Mouse (Mus musculus) hindbrain, embryonic 12.5 days (tissue): ENCODE measurements around the gene Syvn1. TPM values are rescaled to one million over a fixed set of nuclear protein-coding genes. Genes with fewer than 3 reads are reported as not detected.

Experiments used
- microRNA-seq: library from miRNA; unstranded; fragments of <30 nt; microRNA quantifications from one replicate; pipeline ENCODE4, GENCODE M21; 2017
- polyA plus RNA-seq: library from polyadenylated mRNA; unstranded; fragments of >200 nt; fragmentation: Nextera tagmentation; extraction: Ambion mirVana; gene quantifications from 2 replicates; pipeline ENCODE4 v1.2.1, GENCODE M21; 2016

Gene Syvn1
- polyA plus RNA-seq, 1 experiment from 2014 or later: 31.7 TPM

Small RNA genes within 50 kb of the gene (microRNA-seq; reads per million reads assigned to microRNA genes)
- gene Mir6988: 1.6 reads per million

Other genes starting within 250 kb of the Syvn1 start
- gene Frmd8, start 171.3 kb upstream of the Syvn1 start, polyA plus RNA-seq: 28.7 and 29.9 TPM in 2 replicates
- 2.0 and 2.2 TPM in 2 replicates for gene Slc25a45, start 168.8 kb upstream of the Syvn1 start, polyA plus RNA-seq
- 11.0 and 11.3 TPM in 2 replicates for gene Tigd3, start 152.4 kb upstream of the Syvn1 start, polyA plus RNA-seq
- 161 and 177 TPM in 2 replicates for gene Dpf2, start 133.6 kb upstream of the Syvn1 start, polyA plus RNA-seq
- 5.1 and 6.1 TPM in 2 replicates for gene Cdc42ep2, start 121.8 kb upstream of the Syvn1 start, polyA plus RNA-seq
- 47.4 and 49.2 TPM in 2 replicates for gene Pola2, start 82.4 kb upstream of the Syvn1 start, polyA plus RNA-seq
- not detected in 2 replicates for gene Slc22a20, start 60.4 kb upstream of the Syvn1 start, polyA plus RNA-seq
- 5.5 and 7.7 TPM in 2 replicates for gene Capn1, start 30.7 kb upstream of the Syvn1 start, polyA plus RNA-seq
- 65.1 and 67.5 TPM in 2 replicates for gene Mrpl49, start 11.2 kb downstream of the Syvn1 start, polyA plus RNA-seq
- gene Fau, start 11.3 kb downstream of the Syvn1 start, polyA plus RNA-seq: 561 and 621 TPM in 2 replicates
- gene Znhit2, start 14.6 kb downstream of the Syvn1 start, polyA plus RNA-seq: 33.6 and 34.4 TPM in 2 replicates
- 38.0 and 40.3 TPM in 2 replicates for gene Tm7sf2, start 21.8 kb downstream of the Syvn1 start, polyA plus RNA-seq
- 78.8 and 79.7 TPM in 2 replicates for gene Vps51, start 30.7 kb downstream of the Syvn1 start, polyA plus RNA-seq
- gene Tmem262, start 33.5 kb downstream of the Syvn1 start, polyA plus RNA-seq: not detected in 2 replicates
- gene Gm28374, start 35.7 kb downstream of the Syvn1 start, polyA plus RNA-seq: 2.5 and 2.7 TPM in 2 replicates
- 68.9 and 75.0 TPM in 2 replicates for gene Zfpl1, start 38.4 kb downstream of the Syvn1 start, polyA plus RNA-seq
- gene Cdca5, start 38.4 kb downstream of the Syvn1 start, polyA plus RNA-seq: 24.5 and 25.4 TPM in 2 replicates
- gene AC131692.1, start 47.8 kb downstream of the Syvn1 start, polyA plus RNA-seq: 0.35 and 0.38 TPM in 2 replicates
- 0.54 and 0.70 TPM in 2 replicates for gene Naaladl1, start 59.2 kb downstream of the Syvn1 start, polyA plus RNA-seq
- gene Sac3d1, start 72.1 kb downstream of the Syvn1 start, polyA plus RNA-seq: 47.9 and 48.3 TPM in 2 replicates
- 33.2 and 33.4 TPM in 2 replicates for gene Snx15, start 81.7 kb downstream of the Syvn1 start, polyA plus RNA-seq
- 0.22 TPM in 1 of 2 replicates, not detected in the other for gene Batf2, start 94.4 kb downstream of the Syvn1 start, polyA plus RNA-seq
- gene Arl2, start 95.0 kb downstream of the Syvn1 start, polyA plus RNA-seq: 91.6 and 94.6 TPM in 2 replicates
- gene Majin, start 137.8 kb downstream of the Syvn1 start, polyA plus RNA-seq: not detected in 2 replicates
- gene Gpha2, start 179.8 kb downstream of the Syvn1 start, polyA plus RNA-seq: 1.4 and 1.5 TPM in 2 replicates
- 66.3 and 72.2 TPM in 2 replicates for gene Ppp2r5b, start 189.3 kb downstream of the Syvn1 start, polyA plus RNA-seq
- 14.7 and 15.4 TPM in 2 replicates for gene Atg2a, start 195.1 kb downstream of the Syvn1 start, polyA plus RNA-seq
- gene Ehd1, start 230.1 kb downstream of the Syvn1 start, polyA plus RNA-seq: 90.8 and 92.7 TPM in 2 replicates